Mouse (Mus musculus): Measurements from ENCODE around the gene Slx.
"Not testable (repeated sequence)": the region's sequence is repeated elsewhere in the genome, so short reads cannot be mapped to it uniquely, and the experiment has no call there.

Gene Slx

GRCm38 (mm10) chrX:26545465-26545864, at the start of gene Slx:
Slx (minus strand) TSS chrX:26545565.
- DNase-seq (ENCODE audit: extremely low read depth, low read depth): not testable (repeated sequence)
